Mouse (Mus musculus): ENCODE results near the gene H2-Oa.
"Not testable (repeated sequence)": the region's sequence is repeated elsewhere in the genome, so short reads cannot be mapped to it uniquely, and the experiment has no call there.

The H2-Oa gene

DNA sequence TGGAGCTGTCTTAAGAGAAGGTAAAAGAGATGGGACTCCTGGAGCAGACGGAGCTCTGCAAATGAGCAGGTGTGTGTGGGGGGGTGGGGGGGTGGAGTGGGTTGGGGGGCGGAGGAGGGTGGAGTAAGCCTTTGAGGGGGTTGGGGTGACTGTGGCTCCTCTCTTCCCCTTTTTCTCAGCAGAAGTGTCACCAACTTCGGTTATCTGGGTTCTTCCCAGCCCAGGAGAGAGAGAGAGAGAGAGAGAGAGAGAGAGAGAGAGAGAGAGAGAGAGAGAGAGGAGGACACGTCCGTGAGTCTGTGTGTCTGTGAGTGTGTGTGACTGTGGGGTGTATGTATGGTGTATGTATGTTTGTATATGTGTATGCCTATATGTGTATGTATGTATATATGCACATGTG lies 51.3 kb downstream of the H2-Oa start:
- no peak for DNase-seq (ENCODE audit: extremely low spot score)

DNA sequence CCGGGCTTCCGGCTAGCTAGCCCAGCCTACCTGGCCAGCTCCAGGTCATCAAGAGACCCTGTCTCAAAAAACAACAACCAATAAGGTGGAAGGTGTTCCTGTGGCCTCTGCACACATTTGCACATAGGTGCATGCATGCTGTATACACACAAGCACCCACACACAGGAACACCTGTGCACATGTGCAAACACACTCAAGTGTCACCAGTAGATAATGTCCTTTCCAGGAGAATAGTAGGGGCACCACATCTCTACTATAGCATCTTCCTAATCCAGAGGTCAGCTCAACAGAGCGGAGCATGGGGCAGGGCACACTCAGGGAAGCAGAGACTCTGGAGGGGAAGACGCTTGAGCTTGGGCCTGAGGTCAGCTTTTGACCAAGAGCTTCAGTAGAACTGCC lies 52.1 kb downstream of the H2-Oa start:
- DNase-seq (ENCODE audit: extremely low spot score), result not testable (repeated sequence)
